10 mouse cellular contexts compared by ENCODE assay signal in genomic region chr10:80173955-80174640, GRCm38 (mm10). TPM values are rescaled to one million over a fixed set of nuclear protein-coding genes. Genes with fewer than 3 reads are reported as not detected.
DNase-seq lines count a peak whose midpoint lies in the region; ATAC-seq and TF ChIP-seq lines count a peak whose summit lies in the region.
"Had no signal": no experiment of that assay in that cellular context is flagged by ENCODE, and none has a peak within 500 bp of the region (broad histone marks: within the 10 kb centered on the region; RNA-seq: fewer than 3 reads in every experiment).

No protein-coding gene starts in this region.

- peak; percentile 41 for DNase-seq in cerebellum, adult 8-10 months
- no peak for DNase-seq in cerebellum, postnatal 4 days (ENCODE audit: low spot score in 2 of 2)
- no peak for DNase-seq in hindbrain, embryonic 14.5 days (ENCODE audit: low spot score)
- DNase-seq in hindbrain, postnatal 0 days (ENCODE audit: low spot score), result no peak
- no peak for DNase-seq in midbrain, embryonic 10.5 days (ENCODE audit: low spot score)
- no peak for DNase-seq in midbrain, embryonic 14.5 days
- DNase-seq in right cerebral cortex, postnatal 25 days, result no peak
- DNase-seq: layer of hippocampus, postnatal 36 days had no signal

- H3K27me3 ChIP-seq in hindbrain, embryonic 14.5 days (ENCODE audit: control insufficient read depth, insufficient read depth, low read length), result no peaks in the 10 kb centered on the region
- no peaks in the 10 kb centered on the region for H3K27me3 ChIP-seq in hindbrain, postnatal 0 days (ENCODE audit: insufficient read depth, low read length)
- H3K27me3 ChIP-seq in midbrain, embryonic 10.5 days (ENCODE audit: low read depth, poor library complexity, severe bottlenecking), result peaks cover 16% of the 10 kb centered on the region
- no peaks in the 10 kb centered on the region for H3K27me3 ChIP-seq in midbrain, embryonic 14.5 days (ENCODE audit: control insufficient read depth, insufficient read depth, low read length)
- peaks cover 21% of the 10 kb centered on the region for H3K27me3 ChIP-seq in liver, embryonic 15.5 days

- ATAC-seq in hindbrain, embryonic 14.5 days (ENCODE audit: low FRiP score), result no peak
- no peak for ATAC-seq in hindbrain, postnatal 0 days
- no peak for ATAC-seq in midbrain, embryonic 14.5 days (ENCODE audit: low FRiP score, low TSS enrichment)
- ATAC-seq in liver, embryonic 15.5 days (ENCODE audit: insufficient read depth), result no peak
- ATAC-seq: intestine, postnatal 0 days had no signal

- no peak overlapping the region for H3K4me3 ChIP-seq in hindbrain, embryonic 14.5 days (replicated peaks; ENCODE audit: low read length)
- no peak overlapping the region for H3K4me3 ChIP-seq in hindbrain, postnatal 0 days (ENCODE audit: low read length)
- 0 out of 2 replicates have a peak overlapping the region, but pooled peaks have one; percentile 12 for H3K4me3 ChIP-seq in midbrain, embryonic 10.5 days
- no peak overlapping the region for H3K4me3 ChIP-seq in midbrain, embryonic 14.5 days (replicated peaks; ENCODE audit: low read depth, low read length)
- no peak overlapping the region for H3K4me3 ChIP-seq in liver, embryonic 15.5 days (replicated peaks)

- H3K27ac ChIP-seq in hindbrain, embryonic 14.5 days, result 0 out of 2 replicates have a peak overlapping the region, but pooled peaks have one; percentile 16
- no peak overlapping the region for H3K27ac ChIP-seq in hindbrain, postnatal 0 days
- H3K27ac ChIP-seq in midbrain, embryonic 10.5 days (replicated peaks), result no peak overlapping the region
- no peak overlapping the region; the same call in 1 of the 2 replicates for H3K27ac ChIP-seq in midbrain, embryonic 14.5 days (replicated peaks; ENCODE audit: low read depth, low read length)
- H3K27ac ChIP-seq in liver, embryonic 15.5 days (replicated peaks), result peak overlapping the region; percentile 45

- H3K36me3 ChIP-seq in hindbrain, embryonic 14.5 days (replicated peaks; ENCODE audit: control insufficient read depth, insufficient read depth), result peaks cover 30% of the 10 kb centered on the region
- H3K36me3 ChIP-seq in hindbrain, postnatal 0 days (ENCODE audit: insufficient read depth, low read length), result peaks cover 20% of the 10 kb centered on the region; the same call in 1 of the 2 replicates
- peaks cover 40% of the 10 kb centered on the region for H3K36me3 ChIP-seq in midbrain, embryonic 10.5 days
- peaks cover 32% of the 10 kb centered on the region for H3K36me3 ChIP-seq in midbrain, embryonic 14.5 days (ENCODE audit: control insufficient read depth, insufficient read depth, low read length)
- peaks cover 30% of the 10 kb centered on the region for H3K36me3 ChIP-seq in liver, embryonic 15.5 days (replicated peaks)

- H3K9me3 ChIP-seq in hindbrain, embryonic 14.5 days (ENCODE audit: control insufficient read depth, low read length), result no peaks in the 10 kb centered on the region
- H3K9me3 ChIP-seq in hindbrain, postnatal 0 days (ENCODE audit: low read length), result no peaks in the 10 kb centered on the region
- no peaks in the 10 kb centered on the region for H3K9me3 ChIP-seq in midbrain, embryonic 10.5 days (replicated peaks)
- no peaks in the 10 kb centered on the region for H3K9me3 ChIP-seq in midbrain, embryonic 14.5 days (ENCODE audit: control insufficient read depth, low read length)
- no peaks in the 10 kb centered on the region for H3K9me3 ChIP-seq in liver, embryonic 15.5 days (replicated peaks)

- peaks cover 21% of the 10 kb centered on the region for H3K4me1 ChIP-seq in hindbrain, embryonic 14.5 days (replicated peaks; ENCODE audit: control insufficient read depth, insufficient read depth, low read length)
- H3K4me1 ChIP-seq in hindbrain, postnatal 0 days (ENCODE audit: insufficient read depth, low read length), result no peaks in the 10 kb centered on the region
- H3K4me1 ChIP-seq in midbrain, embryonic 10.5 days, result peaks cover 91% of the 10 kb centered on the region
- peaks cover 12% of the 10 kb centered on the region; the same call in 1 of the 2 replicates for H3K4me1 ChIP-seq in midbrain, embryonic 14.5 days (ENCODE audit: control insufficient read depth, insufficient read depth, low read length)
- H3K4me1 ChIP-seq in liver, embryonic 15.5 days (replicated peaks), result peaks cover 58% of the 10 kb centered on the region

- WGBS in hindbrain, embryonic 14.5 days, result 88% methylated on average over 10 of the region's 10 CpGs
- WGBS in hindbrain, postnatal 0 days, result 84% methylated on average over 10 of the region's 10 CpGs
- WGBS in midbrain, embryonic 10.5 days, result 87% methylated on average over 10 of the region's 10 CpGs
- 87% methylated on average over 10 of the region's 10 CpGs for WGBS in midbrain, embryonic 14.5 days
- WGBS in liver, embryonic 15.5 days (ENCODE audit: insufficient replicate concordance), result 76% methylated on average over 10 of the region's 10 CpGs

- H3K4me2 ChIP-seq in hindbrain, embryonic 14.5 days (replicated peaks), result no peak overlapping the region
- H3K4me2 ChIP-seq in hindbrain, postnatal 0 days (ENCODE audit: low read depth, low read length), result no peak overlapping the region
- H3K4me2 ChIP-seq in midbrain, embryonic 14.5 days (ENCODE audit: low read length), result no peak overlapping the region
- H3K4me2 ChIP-seq in liver, embryonic 15.5 days, result no peak overlapping the region

- 0 out of 2 replicates have a peak overlapping the region, but pooled peaks have one; percentile 54 for H3K9ac ChIP-seq in hindbrain, embryonic 14.5 days
- H3K9ac ChIP-seq in hindbrain, postnatal 0 days (replicated peaks; ENCODE audit: low read length), result no peak overlapping the region
- H3K9ac ChIP-seq in midbrain, embryonic 14.5 days (replicated peaks; ENCODE audit: low read length), result no peak overlapping the region
- 0 out of 2 replicates have a peak overlapping the region, but pooled peaks have one; percentile 8 for H3K9ac ChIP-seq in liver, embryonic 15.5 days

- no peak for TF ChIP-seq CTCF in hindbrain, postnatal 0 days (IDR thresholded peaks at IDR 0.05; ENCODE audit: low read depth)

RNA-seq across cellular contexts. Expression of gene 1600002K03Rik, which starts 1.4 kb away (rescaled TPM):
- 7.0 and 7.7 TPM in 2 replicates for polyA plus RNA-seq in hindbrain, embryonic 14.5 days (2014; fragmentation: Nextera tagmentation; extraction: Ambion mirVana)
- total RNA-seq in hindbrain, postnatal 0 days (2014; rRNA removed), result 2.6 and 3.2 TPM in 2 replicates
- 4.3 and 4.4 TPM in 2 replicates for polyA plus RNA-seq in hindbrain, postnatal 0 days (2015; fragmentation: Nextera tagmentation; extraction: Ambion mirVana)
- 10.6 and 11.2 TPM in 2 replicates for polyA plus RNA-seq in midbrain, embryonic 10.5 days (2016; fragmentation: Nextera tagmentation; extraction: Ambion mirVana)
- polyA plus RNA-seq in midbrain, embryonic 14.5 days (2014; fragmentation: Nextera tagmentation; extraction: Ambion mirVana), result 5.7 and 9.9 TPM in 2 replicates
- polyA plus RNA-seq in liver, embryonic 15.5 days (2015; fragmentation: Nextera tagmentation; extraction: Ambion mirVana), result 8.9 and 10.1 TPM in 2 replicates

RNA-seq across cellular contexts. Expression of gene Efna2, which starts 5.2 kb away (rescaled TPM):
- 25.9 and 26.2 TPM in 2 replicates for polyA plus RNA-seq in hindbrain, embryonic 14.5 days (2014; fragmentation: Nextera tagmentation; extraction: Ambion mirVana)
- total RNA-seq in hindbrain, postnatal 0 days (2014; rRNA removed), result 24.0 and 32.8 TPM in 2 replicates
- 23.2 and 23.8 TPM in 2 replicates for polyA plus RNA-seq in hindbrain, postnatal 0 days (2015; fragmentation: Nextera tagmentation; extraction: Ambion mirVana)
- 56.6 and 64.5 TPM in 2 replicates for polyA plus RNA-seq in midbrain, embryonic 10.5 days (2016; fragmentation: Nextera tagmentation; extraction: Ambion mirVana)
- 41.9 and 50.1 TPM in 2 replicates for polyA plus RNA-seq in midbrain, embryonic 14.5 days (2014; fragmentation: Nextera tagmentation; extraction: Ambion mirVana)
- 0.56 and 0.61 TPM in 2 replicates for polyA plus RNA-seq in liver, embryonic 15.5 days (2015; fragmentation: Nextera tagmentation; extraction: Ambion mirVana)

RNA-seq across cellular contexts. Expression of gene Cirbp, which starts 8.3 kb away (rescaled TPM):
- 203 and 252 TPM in 2 replicates for polyA plus RNA-seq in hindbrain, embryonic 14.5 days (2014; fragmentation: Nextera tagmentation; extraction: Ambion mirVana)
- total RNA-seq in hindbrain, postnatal 0 days (2014; rRNA removed), result 257 and 261 TPM in 2 replicates
- 730 and 732 TPM in 2 replicates for polyA plus RNA-seq in hindbrain, postnatal 0 days (2015; fragmentation: Nextera tagmentation; extraction: Ambion mirVana)
- polyA plus RNA-seq in midbrain, embryonic 10.5 days (2016; fragmentation: Nextera tagmentation; extraction: Ambion mirVana), result 91.8 and 135 TPM in 2 replicates
- polyA plus RNA-seq in midbrain, embryonic 14.5 days (2014; fragmentation: Nextera tagmentation; extraction: Ambion mirVana), result 295 and 421 TPM in 2 replicates
- 13.1 and 17.0 TPM in 2 replicates for polyA plus RNA-seq in liver, embryonic 15.5 days (2015; fragmentation: Nextera tagmentation; extraction: Ambion mirVana)

RNA-seq across cellular contexts. Expression of gene Midn, which starts 26.0 kb away (rescaled TPM):
- 44.1 and 54.4 TPM in 2 replicates for polyA plus RNA-seq in hindbrain, embryonic 14.5 days (2014; fragmentation: Nextera tagmentation; extraction: Ambion mirVana)
- total RNA-seq in hindbrain, postnatal 0 days (2014; rRNA removed), result 146 and 172 TPM in 2 replicates
- 14.7 and 15.8 TPM in 2 replicates for polyA plus RNA-seq in hindbrain, postnatal 0 days (2015; fragmentation: Nextera tagmentation; extraction: Ambion mirVana)
- polyA plus RNA-seq in midbrain, embryonic 10.5 days (2016; fragmentation: Nextera tagmentation; extraction: Ambion mirVana), result 17.8 and 19.7 TPM in 2 replicates
- 62.6 and 65.6 TPM in 2 replicates for polyA plus RNA-seq in midbrain, embryonic 14.5 days (2014; fragmentation: Nextera tagmentation; extraction: Ambion mirVana)
- 2.9 and 3.1 TPM in 2 replicates for polyA plus RNA-seq in liver, embryonic 15.5 days (2015; fragmentation: Nextera tagmentation; extraction: Ambion mirVana)

RNA-seq across cellular contexts. Expression of gene Cbarp, which starts 33.5 kb away (rescaled TPM):
- 93.4 and 96.4 TPM in 2 replicates for polyA plus RNA-seq in hindbrain, embryonic 14.5 days (2014; fragmentation: Nextera tagmentation; extraction: Ambion mirVana)
- total RNA-seq in hindbrain, postnatal 0 days (2014; rRNA removed), result 270 and 288 TPM in 2 replicates
- polyA plus RNA-seq in hindbrain, postnatal 0 days (2015; fragmentation: Nextera tagmentation; extraction: Ambion mirVana), result 95.5 and 106 TPM in 2 replicates
- 7.8 and 9.3 TPM in 2 replicates for polyA plus RNA-seq in midbrain, embryonic 10.5 days (2016; fragmentation: Nextera tagmentation; extraction: Ambion mirVana)
- polyA plus RNA-seq in midbrain, embryonic 14.5 days (2014; fragmentation: Nextera tagmentation; extraction: Ambion mirVana), result 78.9 and 101 TPM in 2 replicates
- polyA plus RNA-seq in liver, embryonic 15.5 days (2015; fragmentation: Nextera tagmentation; extraction: Ambion mirVana), result 0.35 and 0.51 TPM in 2 replicates

Comparison
In these comparisons a context has a peak if more than half of its experiments do, and no peak if none do; other contexts are left out.
1. H3K27ac ChIP-seq: peak in hindbrain, embryonic 14.5 days (single experiment) and liver, embryonic 15.5 days (single experiment); none in hindbrain, postnatal 0 days (single experiment), midbrain, embryonic 10.5 days (single experiment) and midbrain, embryonic 14.5 days (single experiment).
2. H3K9ac ChIP-seq: peak in hindbrain, embryonic 14.5 days (single experiment) and liver, embryonic 15.5 days (single experiment); none in hindbrain, postnatal 0 days (single experiment) and midbrain, embryonic 14.5 days (single experiment).
3. RNA of gene Efna2, which starts 5.2 kb away (polyA plus RNA-seq): 56.6 to 64.5 TPM in midbrain, embryonic 10.5 days, 41.9 to 50.1 TPM in midbrain, embryonic 14.5 days, 25.9 to 26.2 TPM in hindbrain, embryonic 14.5 days and 23.2 to 23.8 TPM in hindbrain, postnatal 0 days; 0.56 to 0.61 TPM in liver, embryonic 15.5 days; every median in the first group is over 10 times any median in the second.